Mouse (Mus musculus): ENCODE results near the gene Nhej1.

Nhej1 gene

DNA sequence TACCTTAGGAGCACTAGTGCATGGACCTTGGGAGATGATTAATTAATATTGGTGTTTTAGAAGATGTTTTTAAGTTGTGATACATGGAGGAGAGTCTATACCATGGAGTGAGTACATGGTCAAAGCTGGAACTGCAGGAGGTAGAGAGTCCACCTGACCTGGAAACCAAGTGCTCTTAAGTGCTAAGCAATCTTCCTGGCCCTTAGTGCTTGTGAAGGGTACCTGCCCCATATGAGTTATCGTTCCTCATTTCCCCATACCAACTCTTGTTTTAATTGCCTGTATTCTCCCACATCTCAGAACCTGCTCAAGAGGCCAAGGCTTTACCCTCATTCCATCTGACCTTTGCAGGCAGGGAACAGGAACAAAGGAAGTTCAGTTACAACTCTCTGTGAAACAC is 149.1 kb downstream of the Nhej1 start:
- no peak for DNase-seq (ENCODE audit: low spot score)

DNA sequence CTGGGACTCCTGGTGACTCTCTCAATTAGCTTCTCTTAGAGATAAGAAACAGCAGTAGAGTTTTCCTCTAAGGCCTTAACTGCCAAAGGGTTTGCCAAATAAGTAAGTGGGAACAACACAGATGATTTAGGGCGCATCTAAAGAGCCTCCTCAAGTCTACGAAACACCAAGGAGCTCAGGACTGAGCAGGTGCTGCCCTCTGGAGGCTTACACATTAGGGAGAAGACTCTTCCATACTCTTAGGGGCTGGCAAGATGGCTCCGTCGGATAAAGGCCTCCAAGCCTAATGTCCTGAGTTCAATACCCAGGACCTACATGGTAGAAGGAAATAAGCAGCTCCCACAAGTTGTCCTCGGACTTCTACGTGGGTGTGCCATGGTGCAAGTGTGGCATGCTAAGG is 151.4 kb downstream of the Nhej1 start:
- no peak for DNase-seq (ENCODE audit: low spot score)

DNA sequence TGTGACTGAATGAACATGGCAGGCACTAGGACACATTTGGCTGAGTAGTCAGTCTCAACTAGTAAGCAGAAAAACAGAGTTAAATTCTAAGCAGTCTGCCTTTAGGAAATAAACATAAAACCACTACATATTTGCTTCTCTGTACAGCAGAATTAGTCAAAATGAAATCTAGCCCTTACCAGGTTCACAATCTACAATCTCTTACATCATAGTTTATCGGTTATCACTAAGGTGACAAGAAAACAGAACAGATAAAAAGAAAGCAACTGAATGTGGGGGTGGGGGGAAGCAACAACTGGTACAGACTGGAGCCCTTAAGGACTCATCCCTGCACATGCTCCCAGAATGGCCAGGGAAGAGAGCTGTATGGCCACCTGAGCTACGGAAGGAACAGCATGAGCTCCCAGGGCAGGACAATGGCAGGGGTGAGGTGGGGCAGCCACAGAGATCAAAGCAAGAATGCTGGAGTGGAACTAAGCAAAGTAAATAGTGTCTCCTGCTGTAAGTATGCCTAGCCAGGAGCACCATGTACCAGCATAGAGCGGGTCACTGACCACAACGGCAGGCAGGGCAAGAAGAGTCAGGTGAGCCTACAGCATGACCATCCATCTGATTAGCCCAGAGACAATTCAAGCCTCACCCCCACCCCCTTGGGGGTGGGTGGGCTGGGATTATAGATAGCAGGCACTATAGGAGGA is 153.5 kb downstream of the Nhej1 start:
- no peak for DNase-seq (ENCODE audit: low spot score)

DNA sequence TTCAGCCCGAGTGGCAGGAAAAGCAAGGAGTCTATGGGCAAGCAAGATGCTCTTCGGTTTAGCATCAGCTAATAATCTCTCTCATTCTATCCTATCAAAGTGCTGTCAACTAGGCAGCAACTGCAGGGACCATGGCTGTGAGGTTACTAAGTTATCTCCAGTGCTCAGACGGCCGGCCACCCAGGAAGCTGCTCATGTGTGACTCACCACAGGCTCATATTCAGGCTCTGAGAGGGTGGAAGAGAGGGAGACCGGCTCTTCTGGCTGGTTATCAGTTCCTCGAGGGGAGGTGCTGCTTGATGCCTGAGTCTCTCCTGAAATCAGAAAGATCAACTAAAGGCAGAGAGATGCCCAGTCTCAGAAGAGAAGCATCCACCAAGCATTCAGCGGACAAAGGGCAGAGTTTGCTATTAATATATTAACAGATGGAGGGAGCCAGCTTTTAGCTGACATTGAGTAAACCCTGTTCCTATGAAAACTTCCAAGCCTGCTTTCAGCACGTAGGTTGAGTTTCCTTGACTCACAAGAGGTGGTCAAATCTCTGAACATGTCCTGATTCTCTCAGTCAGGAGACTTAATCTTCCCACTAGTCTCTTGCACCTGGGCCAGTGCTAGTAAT is 156.9 kb downstream of the Nhej1 start:
- no peak for DNase-seq (ENCODE audit: low spot score)

DNA sequence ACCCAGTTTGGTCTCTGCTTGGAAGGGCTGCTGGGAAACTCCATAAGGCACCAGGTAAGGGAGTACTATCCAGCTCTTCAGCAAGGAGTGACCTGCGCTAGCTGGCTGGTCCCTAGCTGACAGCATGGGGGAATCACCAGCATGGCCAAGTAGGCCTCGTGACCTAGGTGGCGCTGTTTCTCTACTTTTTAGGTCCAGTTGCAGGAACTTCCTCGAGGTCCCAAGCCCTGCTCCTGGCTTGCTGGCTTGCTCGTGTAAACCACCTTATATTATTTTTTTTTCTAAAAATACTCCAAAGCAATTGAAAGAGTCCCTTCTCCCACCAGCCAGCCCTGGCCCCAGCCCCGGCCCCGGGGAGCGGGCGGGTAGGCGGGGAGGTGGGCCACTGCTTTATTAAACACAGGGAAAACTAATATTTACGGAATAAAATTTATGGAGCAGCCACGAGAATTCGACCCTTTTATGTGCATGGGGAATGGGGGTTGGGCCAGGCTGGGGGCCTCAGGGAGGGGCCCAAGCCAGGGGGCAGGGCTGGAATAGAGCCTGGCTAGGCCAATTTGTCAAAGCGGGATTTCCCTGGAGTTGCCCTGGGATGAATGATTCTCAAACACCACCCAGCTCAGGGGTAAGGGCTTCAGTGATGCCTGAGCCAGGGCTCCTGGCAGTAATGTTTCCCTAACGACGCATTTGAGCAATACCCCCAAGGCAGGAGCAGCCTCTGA is 160.3 kb downstream of the Nhej1 start:
- no peak for DNase-seq (ENCODE audit: low spot score)

DNA sequence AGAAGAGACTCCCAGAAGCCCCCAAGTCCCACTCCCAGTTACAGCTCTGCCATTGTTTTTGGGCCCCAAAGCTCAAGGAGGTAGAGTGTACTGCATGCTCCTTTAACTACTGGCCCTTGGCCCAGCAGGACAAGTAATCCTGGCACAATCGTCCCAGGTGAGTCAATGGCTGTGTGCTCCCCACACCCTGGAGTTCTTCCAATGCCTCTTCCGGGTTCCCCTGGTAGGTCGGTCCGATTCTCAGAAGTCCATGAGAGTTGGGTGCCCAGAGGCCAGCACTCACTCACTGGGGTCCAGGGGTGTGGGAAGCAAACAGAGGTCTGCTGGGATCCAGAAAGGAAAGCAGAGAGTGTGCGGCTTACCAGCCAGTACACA is 162.2 kb downstream of the Nhej1 start:
- DNase-seq (ENCODE audit: low spot score) = no peak

DNA sequence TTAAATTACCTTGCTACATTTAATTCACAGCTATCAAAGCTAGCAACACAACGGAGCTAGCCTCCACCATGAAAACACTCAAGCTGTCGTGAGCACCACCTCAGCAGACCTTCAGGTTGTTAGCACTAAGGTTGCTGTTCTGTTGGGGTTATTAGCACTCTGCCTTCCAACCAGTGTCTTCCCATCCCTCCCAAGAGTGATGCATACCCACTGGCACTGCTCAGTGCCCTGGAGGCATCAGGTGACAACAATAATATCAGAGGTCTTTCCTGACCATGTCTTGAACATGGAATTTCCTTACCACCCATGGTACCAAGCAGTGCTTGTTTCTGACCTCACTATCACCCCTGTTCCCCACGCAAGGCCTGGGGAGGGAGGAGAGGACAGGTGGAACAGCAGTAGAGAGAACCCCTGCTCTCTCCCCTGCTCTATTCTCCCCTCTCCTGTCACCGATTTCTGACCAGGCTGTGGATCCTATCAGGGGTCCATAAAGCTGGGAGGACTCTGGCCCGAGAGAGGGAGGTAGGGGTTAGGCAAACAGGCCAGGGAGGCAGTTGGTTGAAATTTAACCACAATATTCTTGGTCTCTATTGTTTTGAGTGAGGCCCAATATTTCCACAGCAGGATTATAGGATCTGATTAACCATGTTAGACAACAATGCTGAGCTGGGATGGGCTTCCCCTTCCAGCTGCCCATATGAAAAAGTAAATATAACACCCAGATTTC is 162.7 kb downstream of the Nhej1 start:
- DNase-seq (ENCODE audit: low spot score) = no peak

DNA sequence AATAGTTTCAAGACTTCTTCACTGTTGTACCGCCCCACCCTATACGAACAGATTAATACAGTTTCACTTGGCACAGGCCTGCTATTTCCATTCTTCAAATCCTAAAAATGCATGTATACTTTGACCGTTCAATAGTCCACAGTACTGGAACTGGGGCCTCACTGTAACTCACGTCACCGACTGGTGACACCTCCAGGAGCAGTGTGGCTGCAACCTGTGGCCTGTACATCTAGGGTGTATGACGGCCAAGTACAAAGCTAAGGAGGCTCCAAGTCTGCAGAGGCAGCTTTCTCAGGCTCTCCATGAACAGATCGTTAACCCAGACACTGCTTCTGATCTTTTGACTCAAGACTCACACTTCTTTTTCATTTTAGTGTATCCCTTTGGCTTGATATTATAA is 163.3 kb downstream of the Nhej1 start:
- DNase-seq (ENCODE audit: low spot score) = no peak

DNA sequence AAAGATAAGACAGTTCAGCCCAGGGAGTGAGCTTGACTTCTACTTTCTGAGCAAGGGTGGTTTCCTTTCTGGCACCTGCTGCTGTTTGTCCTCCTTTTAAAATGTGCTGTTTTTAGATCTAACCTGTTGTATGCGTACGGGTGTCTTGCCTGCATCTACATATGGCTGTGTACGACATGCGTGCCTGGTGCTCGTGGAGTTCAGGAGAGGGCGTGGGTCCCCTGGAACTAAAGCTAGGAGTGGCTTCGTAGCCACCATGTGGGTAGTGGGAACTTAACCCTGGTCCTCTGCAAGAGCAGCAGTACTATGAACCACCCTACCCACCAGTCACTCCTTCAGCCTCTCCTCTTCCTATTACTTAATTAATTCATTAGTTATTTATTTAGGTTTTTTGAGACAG is 164.9 kb downstream of the Nhej1 start:
- DNase-seq (ENCODE audit: low spot score) = no peak

DNA sequence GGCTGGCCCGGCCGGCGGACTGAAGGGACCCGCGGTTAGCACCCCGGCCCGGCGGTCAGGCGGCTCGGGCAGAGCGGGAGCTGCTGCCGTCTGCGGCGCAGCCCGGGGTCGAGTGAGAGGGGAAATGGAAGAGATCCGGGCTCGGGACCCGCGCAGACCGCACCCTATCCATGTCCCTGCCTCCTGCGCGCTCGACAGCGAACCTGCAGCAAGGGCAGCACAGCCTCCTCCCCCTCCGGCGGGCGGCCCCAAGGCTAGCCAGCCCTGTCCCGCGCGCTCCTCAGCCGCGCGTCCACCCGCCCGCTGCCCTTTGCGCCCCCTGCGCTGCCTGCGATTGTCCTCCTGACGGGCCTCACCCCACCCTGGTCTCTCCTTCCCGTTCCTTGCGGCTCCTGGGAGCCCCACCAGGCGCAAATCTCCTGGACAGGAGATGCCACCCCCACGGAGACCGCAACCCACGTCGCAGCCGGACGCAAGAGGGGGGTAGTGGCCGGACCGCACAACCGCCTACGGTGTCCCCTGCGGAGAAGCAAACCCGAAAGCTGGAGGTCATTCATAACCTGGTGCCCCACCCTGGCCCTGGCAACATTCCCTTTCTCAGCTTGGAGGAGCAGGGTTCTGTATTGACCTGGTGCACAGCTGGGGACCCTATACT is 173.3 kb downstream of the Nhej1 start, which contains the start of gene Ihh:
Gene Ihh, minus strand, starts transcription at position 117 of the 655 bp plus-strand sequence.
- no peak for DNase-seq (ENCODE audit: low spot score)

DNA sequence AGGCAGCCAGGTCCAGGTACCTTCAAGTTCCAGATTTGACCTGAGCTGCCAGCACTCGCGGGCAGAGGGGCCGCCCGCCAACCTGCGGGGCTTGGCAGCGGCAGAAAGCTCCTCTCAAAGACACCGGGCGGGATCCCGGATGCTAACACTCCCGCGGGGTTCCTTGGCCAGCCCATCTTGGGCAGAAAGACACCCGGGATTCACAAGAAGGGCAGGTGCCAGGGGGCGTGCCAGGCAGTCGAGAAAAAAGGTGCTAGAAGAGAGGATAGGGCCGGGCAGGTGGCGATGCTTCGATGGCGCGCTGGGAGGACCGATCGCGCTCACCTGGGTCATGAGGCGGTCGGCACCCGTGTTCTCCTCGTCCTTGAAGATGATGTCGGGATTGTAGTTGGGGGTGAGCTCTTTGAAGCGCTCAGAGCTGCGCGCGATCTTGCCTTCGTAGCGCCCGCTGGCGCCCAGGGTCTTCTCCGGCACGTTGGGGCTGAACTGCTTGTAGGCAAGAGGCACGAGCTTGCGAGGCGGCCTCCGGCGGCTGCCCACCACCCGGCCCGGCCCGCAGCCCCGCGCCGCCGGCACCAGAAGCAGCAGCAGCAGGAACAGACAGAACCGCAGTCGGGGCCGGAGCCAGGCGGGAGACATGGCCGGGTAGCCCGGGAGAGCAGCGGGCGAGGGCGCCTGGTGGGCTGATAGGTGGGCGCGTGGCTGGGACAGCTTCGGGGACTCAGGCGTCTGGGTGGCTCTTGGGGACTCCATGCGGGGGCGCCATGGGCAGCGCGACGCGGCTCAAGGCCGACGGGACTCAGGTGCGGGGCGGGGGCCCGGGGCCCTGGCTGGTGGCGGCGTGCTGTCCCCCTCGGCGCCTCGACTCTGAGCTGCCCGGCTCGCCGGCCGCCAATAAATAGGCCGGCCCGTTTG is 174.2 kb downstream of the Nhej1 start:
- DNase-seq (ENCODE audit: low spot score) = no peak

DNA sequence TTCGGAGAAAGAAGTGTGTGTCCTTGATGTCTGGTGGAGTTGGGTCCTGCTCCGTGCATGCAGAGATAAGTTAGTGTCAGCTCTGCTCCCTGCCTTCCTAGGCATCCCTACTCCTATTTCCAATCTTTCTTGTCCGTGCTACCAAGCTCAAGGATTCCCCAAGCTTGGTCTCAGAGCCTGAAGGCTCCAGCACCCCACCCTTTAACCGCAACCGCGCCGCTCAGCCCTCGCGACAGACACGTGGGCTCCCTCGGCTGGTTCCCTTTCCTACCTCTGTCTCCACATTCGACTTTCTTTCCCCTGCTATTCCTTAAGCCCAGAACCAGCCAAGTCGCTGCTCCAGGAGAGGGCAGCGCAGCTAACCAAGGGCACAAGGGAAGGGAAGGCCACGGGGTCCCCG is 174.9 kb downstream of the Nhej1 start:
- DNase-seq (ENCODE audit: low spot score) = no peak

DNA sequence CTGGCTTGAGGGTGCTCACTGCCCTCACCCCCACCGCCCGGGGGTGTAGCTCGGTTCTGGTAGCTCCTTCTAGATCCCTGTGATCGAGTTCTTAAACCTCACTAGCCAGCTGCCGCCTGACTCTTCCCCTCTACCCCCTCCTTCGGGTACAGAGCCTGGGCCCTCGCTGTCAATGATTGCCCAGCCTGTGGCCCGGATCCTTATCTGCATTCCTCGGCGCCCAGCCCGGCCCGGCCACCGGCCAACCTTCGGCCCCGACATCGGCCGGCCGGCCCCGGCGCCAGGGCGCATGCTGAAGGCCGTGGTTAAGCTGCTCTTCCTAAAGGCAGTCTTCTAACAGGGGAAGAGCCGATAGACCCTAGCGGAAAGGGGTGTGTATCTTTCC is 175.3 kb downstream of the Nhej1 start:
- DNase-seq (ENCODE audit: low spot score) = no peak

DNA sequence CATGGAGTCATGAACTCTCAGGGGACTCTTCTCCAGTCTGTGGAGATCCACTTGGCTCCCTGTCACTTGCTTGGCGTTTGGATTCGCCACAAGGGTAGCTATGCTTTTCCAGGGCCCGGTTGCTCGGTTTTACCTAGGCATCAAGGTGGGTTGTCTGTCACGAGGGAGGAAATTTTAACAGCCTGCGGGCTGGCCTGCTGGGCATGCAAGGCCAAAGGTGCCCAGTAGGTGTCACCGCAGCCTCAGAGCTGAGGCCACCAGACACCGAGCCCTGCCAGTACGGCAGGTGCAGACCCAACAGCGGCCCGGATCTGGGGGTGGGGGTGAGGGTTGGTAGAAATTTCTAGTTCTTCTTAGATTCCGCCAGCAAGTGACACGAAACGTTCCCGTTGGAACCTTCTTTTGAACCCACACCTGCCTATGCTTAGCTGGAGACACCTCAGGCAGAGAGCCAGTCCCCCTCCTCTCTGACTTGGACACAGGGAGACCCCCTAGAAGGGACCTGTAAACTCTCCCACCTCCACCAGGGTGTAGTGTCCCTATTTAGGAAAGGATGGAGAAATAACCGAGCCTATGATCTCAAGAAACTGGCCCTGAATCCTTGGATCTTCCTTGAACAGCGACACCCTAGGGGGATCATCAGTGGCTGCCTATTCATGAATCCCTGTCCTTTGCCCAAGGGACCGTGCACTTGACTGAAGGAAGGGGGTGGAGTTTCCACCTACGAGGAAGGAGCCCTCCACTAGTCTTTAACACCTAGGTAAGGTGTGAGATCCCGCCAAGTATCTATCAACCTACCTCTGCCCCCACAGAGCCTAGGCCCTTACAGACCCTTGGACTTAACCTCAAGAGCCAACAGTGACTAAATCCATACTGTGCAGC is 176.0 kb downstream of the Nhej1 start:
- DNase-seq (ENCODE audit: low spot score) = no peak

DNA sequence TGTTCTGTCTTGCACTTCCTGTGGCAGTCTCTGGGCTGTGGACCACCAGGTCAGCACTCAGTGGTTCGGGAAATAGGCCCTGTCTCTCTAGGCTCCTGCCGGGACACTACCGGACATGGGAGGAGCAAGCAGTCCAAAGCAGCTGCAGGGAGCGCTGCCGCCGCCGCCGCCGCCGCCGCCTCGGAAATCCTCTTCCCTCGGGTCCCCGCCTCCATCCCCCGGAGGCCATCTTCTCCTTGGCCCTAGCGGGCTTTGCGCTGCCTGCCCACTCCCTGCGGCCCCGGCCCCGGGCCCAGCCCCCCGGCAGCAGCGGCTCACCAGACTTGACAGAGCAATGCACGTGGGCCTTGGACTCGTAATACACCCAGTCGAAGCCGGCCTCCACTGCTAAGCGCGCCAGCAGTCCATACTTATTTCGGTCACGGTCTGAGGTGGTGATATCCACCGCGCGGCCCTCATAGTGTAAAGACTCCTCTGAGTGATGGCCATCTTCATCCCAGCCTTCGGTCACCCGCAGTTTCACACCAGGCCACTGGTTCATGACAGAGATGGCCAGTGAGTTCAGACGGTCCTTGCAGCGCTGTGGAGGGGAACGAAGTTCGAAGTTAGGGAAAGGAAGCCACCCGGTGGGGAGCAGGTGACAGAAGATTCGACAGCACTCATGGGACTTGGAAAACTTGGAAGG is 176.9 kb downstream of the Nhej1 start:
- DNase-seq (ENCODE audit: low spot score) = no peak

DNA sequence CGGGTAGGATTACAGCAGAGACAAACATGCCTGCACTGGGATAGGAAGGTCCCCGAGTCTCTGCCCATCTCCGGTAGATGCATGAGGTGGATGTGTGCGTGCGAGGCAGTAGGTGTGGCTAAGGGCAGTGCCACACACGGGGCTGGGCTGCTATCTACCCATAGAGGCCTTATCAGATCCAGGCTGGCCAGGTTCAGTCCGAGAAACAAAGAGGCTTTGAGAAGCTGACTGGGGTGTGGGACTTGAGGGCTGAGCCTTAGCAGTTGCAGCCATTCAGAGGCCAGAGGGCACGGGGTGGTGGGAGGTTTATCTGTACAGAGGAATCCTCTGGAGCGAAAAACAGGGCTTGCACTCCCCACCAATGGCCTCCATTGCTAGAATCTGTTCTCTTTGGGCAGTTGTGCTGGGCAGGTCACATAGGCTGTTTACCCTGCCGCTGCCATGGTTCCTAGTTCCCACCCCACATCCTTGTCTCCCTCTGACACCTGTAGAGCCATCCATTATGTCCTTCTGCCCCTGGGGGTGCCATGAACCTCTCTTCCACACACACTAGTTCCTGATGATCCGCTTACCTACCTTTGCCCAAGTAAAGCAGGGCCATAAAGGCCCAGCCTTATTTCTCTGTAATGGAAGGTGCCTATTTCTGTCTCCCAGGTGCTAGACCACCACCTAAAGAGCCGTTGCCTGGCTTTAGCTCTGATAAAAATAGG is 183.2 kb downstream of the Nhej1 start:
- DNase-seq (ENCODE audit: low spot score) = no peak

DNA sequence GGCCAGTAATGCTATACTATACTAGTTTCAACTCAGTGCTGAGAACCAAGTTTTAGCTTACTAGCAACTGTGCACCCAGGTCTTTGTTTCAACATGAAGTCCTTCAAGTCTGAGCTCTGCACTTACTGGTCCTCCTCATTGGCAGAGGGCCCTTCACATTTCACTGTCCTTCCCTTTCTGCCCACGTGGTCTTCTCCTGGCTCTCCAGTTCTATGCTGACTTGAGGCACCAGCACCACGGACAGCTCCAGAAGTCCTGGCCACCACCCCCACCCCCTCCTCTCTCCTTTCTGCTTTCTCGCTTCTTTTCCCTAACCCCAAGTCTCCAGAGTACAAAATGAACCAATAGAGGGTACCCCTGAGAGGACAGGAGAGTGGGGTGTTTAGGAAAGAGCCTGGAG is 185.2 kb downstream of the Nhej1 start:
- no peak for DNase-seq (ENCODE audit: low spot score)

DNA sequence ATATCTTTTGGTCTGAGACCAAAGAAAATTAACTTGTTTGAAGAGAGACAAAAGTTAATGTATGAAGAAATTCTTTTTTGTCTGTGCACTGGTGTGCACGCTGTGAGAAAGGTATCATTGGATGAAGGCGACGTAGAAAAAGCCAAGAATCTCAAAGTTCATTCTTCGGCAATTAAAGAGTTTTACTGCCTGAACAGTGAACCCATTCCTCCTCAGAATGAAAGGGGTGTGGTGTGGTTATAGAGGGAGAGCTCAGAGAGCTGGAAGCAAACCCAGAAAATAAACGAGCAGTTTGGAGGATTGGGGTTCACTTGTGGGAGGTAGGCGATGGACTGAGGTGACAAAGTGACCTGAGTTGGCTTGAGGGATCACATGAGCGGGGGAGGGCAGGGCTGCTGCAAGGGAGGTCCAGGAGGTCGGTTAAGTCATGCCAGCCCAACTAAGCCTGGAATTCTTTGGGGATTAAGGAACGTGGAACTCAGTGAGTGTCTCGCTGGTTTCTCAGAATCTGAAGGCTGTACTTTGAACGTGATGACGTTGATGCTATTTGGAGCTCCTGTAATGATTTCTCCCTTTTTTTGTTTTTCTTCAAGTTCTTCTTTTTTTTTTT is 188.7 kb downstream of the Nhej1 start:
- DNase-seq (ENCODE audit: low spot score) = no peak

All from spleen, adult 12 weeks (tissue).